Mouse (Mus musculus) embryonic facial prominence, embryonic 14.5 days (tissue): ENCODE measurements around the gene Itga9. TPM values are rescaled to one million over a fixed set of nuclear protein-coding genes. Genes with fewer than 3 reads are reported as not detected.

ENCODE experiments used
- ATAC-seq: fragments of 200-750 bp; cut with Nextera tagmentation; 2 replicates; pipeline ENCODE4 v1.8.0; 2017; ENCODE audit warnings: low read depth, moderate number of reproducible peaks, moderate TSS enrichment
- DNase-seq: peaks from one replicate; pipeline ENCODE4 v3.0.0-alpha.2; 2015; ENCODE audit warnings: low spot score
- H3K27ac ChIP-seq: fragments of 300-500 bp; sonication (generic); replicated peaks from 2 replicates; pipeline ENCODE4 v1.5.1; 2014; ENCODE audit warnings: low read depth, mild to moderate bottlenecking, low read length, moderate library complexity
- H3K27me3 ChIP-seq: fragments of 300-500 bp; sonication (generic); replicated peaks from 2 replicates; pipeline ENCODE4 v1.6.1; 2014; ENCODE audit warnings: low read length; ENCODE audit not compliant: control insufficient read depth, insufficient read depth
- H3K36me3 ChIP-seq: fragments of 300-500 bp; sonication (generic); 2 replicates; pipeline ENCODE4 v1.6.1; 2014; ENCODE audit warnings: low read length, mixed read lengths; ENCODE audit not compliant: control insufficient read depth, insufficient read depth
- H3K4me1 ChIP-seq: fragments of 300-500 bp; sonication (generic); 2 replicates; pipeline ENCODE4 v1.6.1; 2014; ENCODE audit warnings: antibody characterized with exemption, low read length; ENCODE audit not compliant: control insufficient read depth, insufficient read depth
- H3K4me2 ChIP-seq: fragments of 300-500 bp; sonication (generic); 2 replicates; pipeline ENCODE4 v1.6.1; 2014; ENCODE audit warnings: low read depth, mild to moderate bottlenecking, low read length, moderate library complexity, mixed read lengths
- H3K4me3 ChIP-seq: fragments of 300-500 bp; sonication (generic); 2 replicates; pipeline ENCODE4 v1.5.1; 2014; ENCODE audit warnings: low read depth, mild to moderate bottlenecking, low read length
- H3K9ac ChIP-seq: fragments of 300-500 bp; sonication (generic); 2 replicates; pipeline ENCODE4 v1.6.1; 2014; ENCODE audit warnings: low read depth, mild to moderate bottlenecking, low read length, moderate library complexity, mixed read lengths
- H3K9me3 ChIP-seq: fragments of 300-500 bp; sonication (generic); 2 replicates; pipeline ENCODE4 v1.6.1; 2016; ENCODE audit warnings: low read length; ENCODE audit not compliant: control insufficient read depth
- WGBS: fragments of 180-500 bp; shearing (Covaris S2); extraction: QIAGEN DNeasy Blood & Tissue Kit; methylation state at CpG from one replicate; pipeline ENCODE4 v1.1.7; 2014; 5-methylcytosine and 5-hydroxymethylcytosine counted together
- polyA plus RNA-seq: library from polyadenylated mRNA; unstranded; fragments of >200 nt; fragmentation: Nextera tagmentation; extraction: Ambion mirVana; gene quantifications from 2 replicates; pipeline ENCODE4 v1.2.1, GENCODE M21; 2014

Gene Itga9
- polyA plus RNA-seq, 1 experiment from 2014 or later, result 13.7 TPM

DNA sequence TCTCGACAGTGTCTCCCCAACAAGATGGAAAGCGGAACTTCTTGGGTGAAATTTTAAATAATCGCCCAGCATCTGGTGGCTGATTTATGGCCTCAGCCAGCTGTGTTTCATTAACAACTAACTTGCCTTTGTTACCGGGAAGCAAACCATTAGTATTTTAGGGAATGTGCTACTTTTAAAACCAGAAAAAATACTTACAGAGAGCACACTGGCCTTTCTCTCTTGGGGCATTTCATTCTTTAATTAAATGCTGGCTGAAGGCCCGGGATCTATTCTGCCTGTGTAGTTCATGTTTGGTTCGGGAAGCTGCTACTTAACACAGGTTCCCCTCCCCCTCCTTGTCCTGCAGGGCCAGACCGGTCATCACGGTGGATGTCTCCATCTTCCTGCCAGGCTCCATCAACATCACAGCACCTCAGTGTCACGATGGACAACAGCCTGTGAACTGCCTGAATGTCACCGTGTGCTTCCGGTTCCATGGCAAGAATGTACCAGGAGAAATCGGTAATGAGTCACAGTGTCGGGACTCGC is 82.5 kb downstream of the Itga9 start:
- no peaks in the 10 kb centered on the region for H3K27me3 ChIP-seq
- H3K9me3 ChIP-seq, result no peaks in the 10 kb centered on the region
- ATAC-seq, result no peak
- H3K4me1 ChIP-seq, result peaks cover 38% of the 10 kb centered on the region
- H3K9ac ChIP-seq, result 0 out of 2 replicates have a peak overlapping the region, but pooled peaks have one; percentile 14
- DNase-seq, result peak; percentile 71
- 35% methylated on average over 14 of the region's 14 CpGs for WGBS
- H3K36me3 ChIP-seq, result 0 out of 2 replicates have a peak, but pooled peaks cover 9% of the 10 kb centered on the region
- no peak overlapping the region; the same call in 1 of the 2 replicates for H3K27ac ChIP-seq
- H3K4me2 ChIP-seq, result no peak overlapping the region
- no peak overlapping the region for H3K4me3 ChIP-seq

DNA sequence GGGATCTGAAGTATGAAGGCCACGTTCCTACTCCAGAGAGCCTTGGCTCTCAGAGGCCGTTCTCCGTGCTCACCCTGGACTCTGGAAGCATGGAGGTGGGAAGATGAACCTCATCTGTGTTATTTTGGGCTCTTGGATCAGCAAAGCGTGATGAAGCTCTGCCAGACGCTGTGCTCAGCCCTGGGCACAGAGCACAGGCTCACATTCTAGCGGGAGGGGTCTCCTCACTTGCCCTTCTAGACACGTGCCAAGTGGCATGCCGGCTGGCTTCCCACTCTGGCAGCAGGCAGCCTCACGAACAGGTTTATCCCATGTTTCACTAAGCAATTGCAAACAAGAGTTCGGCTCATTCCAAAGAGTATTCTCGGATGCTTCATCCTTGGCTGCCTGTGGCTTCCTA is 86.8 kb downstream of the Itga9 start:
- no peaks in the 10 kb centered on the region for H3K27me3 ChIP-seq
- peaks cover 11% of the 10 kb centered on the region; the same call in 1 of the 2 replicates for H3K36me3 ChIP-seq
- DNase-seq, result peak; percentile 73
- H3K9ac ChIP-seq, result no peak overlapping the region
- peak overlapping the region; percentile 6; the same call in 1 of the 2 replicates for H3K27ac ChIP-seq
- H3K4me1 ChIP-seq, result peaks cover 40% of the 10 kb centered on the region
- H3K9me3 ChIP-seq, result no peaks in the 10 kb centered on the region
- H3K4me3 ChIP-seq, result no peak overlapping the region
- ATAC-seq, result no peak
- 65% methylated on average over 11 of the region's 11 CpGs for WGBS
- H3K4me2 ChIP-seq, result no peak overlapping the region

DNA sequence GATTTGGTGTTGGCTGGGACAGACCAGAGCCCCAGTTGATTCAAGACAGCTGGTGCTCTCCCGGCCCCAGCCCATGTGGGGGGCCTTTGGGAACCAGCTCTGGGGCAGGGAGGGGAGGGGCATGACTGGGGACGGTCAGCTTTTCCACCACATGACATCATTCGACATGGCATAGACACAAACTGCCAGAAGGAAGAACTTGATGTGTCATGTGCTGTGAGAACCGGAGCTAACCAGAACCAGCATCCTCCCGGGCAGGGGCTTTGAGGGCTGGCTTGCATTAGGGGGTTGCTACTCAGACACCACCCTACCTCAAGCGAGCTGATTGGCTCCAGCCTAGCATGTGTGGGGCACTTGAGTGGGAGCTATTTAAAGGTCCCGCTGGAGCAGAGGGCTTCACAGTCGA is 87.9 kb downstream of the Itga9 start:
- Histone ChIP-seq H3K4me3 (no peak overlapping the region), H3K4me1 (peaks cover 29% of the 10 kb centered on the region), H3K36me3 (peaks cover 16% of the 10 kb centered on the region; the same call in 1 of the 2 replicates), H3K27ac (peak overlapping the region; percentile 61), H3K27me3 (no peaks in the 10 kb centered on the region), H3K4me2 (no peak overlapping the region), H3K9me3 (no peaks in the 10 kb centered on the region), H3K9ac (no peak overlapping the region)
- 19% methylated on average over 8 of the region's 8 CpGs for WGBS
- DNase-seq (peak; percentile 93), ATAC-seq (peak; percentile 93)

DNA sequence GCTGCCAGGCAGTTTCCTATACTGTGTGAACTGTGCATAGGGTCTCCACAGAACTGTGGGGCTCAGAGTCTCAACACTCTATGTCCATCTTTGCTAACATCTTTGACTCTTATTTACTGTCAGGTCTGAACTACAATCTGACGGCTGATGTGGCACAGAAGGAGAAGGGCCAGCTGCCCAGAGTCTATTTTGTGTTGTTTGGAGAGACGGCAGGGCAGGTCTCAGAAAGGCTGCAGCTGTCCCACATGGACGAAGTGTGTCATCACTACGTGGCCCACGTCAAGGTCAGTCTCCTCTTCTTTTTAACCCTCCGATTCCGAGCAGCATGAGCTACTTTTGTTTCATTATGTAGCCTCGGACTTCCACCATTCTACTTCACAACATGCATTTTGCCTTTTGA is 91.7 kb downstream of the Itga9 start:
- ATAC-seq (no peak), DNase-seq (no peak)
- Histone ChIP-seq H3K9me3 (no peaks in the 10 kb centered on the region), H3K27ac (no peak overlapping the region), H3K27me3 (no peaks in the 10 kb centered on the region), H3K9ac (no peak overlapping the region), H3K4me3 (no peak overlapping the region), H3K36me3 (peaks cover 7% of the 10 kb centered on the region; the same call in 1 of the 2 replicates), H3K4me2 (no peak overlapping the region), H3K4me1 (peaks cover 36% of the 10 kb centered on the region)
- 84% methylated on average over 8 of the region's 8 CpGs for WGBS

DNA sequence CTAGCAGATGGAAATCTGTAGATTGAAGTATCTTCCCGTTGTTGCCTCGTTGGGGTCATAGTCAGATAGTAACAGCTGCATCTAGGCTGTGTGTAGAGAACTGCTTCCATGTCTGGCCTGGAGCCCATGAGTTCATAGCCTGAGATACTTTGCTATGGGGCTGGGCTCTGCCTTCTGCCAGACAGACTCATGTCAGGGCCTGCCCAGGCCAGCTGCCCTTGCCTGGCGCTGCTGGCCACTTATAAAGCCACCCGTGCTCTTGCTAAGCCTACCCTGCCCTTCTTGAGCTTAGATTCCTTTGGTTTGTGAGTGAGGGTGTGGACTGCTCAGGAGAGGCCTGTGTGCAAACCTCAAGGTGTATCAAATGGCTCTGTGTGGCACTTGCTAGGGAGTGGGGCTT is 93.2 kb downstream of the Itga9 start:
- ATAC-seq (peak; percentile 60), DNase-seq (peak; percentile 67)
- Histone ChIP-seq H3K27me3 (no peaks in the 10 kb centered on the region), H3K4me2 (no peak overlapping the region), H3K4me3 (no peak overlapping the region), H3K9ac (no peak overlapping the region), H3K9me3 (no peaks in the 10 kb centered on the region), H3K4me1 (peaks cover 21% of the 10 kb centered on the region), H3K36me3 (peaks cover 7% of the 10 kb centered on the region; the same call in 1 of the 2 replicates), H3K27ac (no peak overlapping the region)
- WGBS, result 70% methylated on average over 4 of the region's 4 CpGs

DNA sequence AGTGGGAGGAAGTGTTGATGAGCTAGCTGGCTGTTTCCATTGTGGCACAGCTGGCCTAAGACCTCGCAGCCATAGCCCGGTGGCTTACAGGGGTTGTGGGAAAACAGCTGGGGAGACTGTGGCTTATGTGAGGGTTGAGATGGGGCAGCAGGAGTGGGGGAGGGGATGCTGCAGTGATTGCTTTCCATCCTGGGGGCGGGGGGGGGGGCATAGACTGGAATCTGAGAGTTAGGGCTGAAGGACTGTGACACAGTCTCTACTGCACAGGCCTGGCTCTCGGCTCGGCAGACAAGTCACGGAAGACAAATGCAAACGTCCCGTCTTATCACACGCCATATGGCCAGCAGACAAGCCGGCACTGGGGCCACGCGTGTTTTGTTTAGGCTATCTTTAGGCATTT is 94.4 kb downstream of the Itga9 start:
- Histone ChIP-seq H3K36me3 (peaks cover 7% of the 10 kb centered on the region; the same call in 1 of the 2 replicates), H3K27ac (peak overlapping the region; percentile 21; the same call in 1 of the 2 replicates), H3K4me3 (no peak overlapping the region), H3K9me3 (no peaks in the 10 kb centered on the region), H3K4me2 (no peak overlapping the region), H3K9ac (0 out of 2 replicates have a peak overlapping the region, but pooled peaks have one; percentile 16), H3K27me3 (no peaks in the 10 kb centered on the region), H3K4me1 (peaks cover 18% of the 10 kb centered on the region)
- ATAC-seq, result 0 out of 2 replicates have a peak, but pooled peaks have one; percentile 34
- 39% methylated on average over 11 of the region's 12 CpGs for WGBS
- DNase-seq, result peak; percentile 60

DNA sequence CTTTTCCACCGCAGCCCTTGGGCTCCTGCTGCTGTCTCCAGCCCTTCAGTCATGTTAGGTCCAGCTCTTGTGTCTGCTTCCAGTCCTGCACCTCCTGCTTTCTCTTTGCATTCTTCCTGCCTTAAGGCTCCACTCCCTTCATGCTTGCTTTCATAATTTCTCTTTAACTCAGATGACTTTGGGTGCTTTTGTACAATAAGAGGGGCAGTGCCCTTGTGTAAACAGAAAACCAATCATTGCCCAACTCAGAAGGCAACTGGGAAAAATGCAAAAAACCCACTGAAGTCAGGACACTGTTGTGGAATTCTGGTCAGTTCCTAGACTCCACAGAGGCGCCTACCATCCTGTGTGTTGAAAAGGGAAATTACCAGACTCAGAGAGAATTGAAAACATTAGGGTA is 95.3 kb downstream of the Itga9 start:
- H3K27ac ChIP-seq, result no peak overlapping the region
- no peak overlapping the region for H3K4me3 ChIP-seq
- H3K9ac ChIP-seq, result no peak overlapping the region
- no peaks in the 10 kb centered on the region for H3K27me3 ChIP-seq
- WGBS, result 74% methylated on average over 2 of the region's 2 CpGs
- H3K36me3 ChIP-seq, result peaks cover 7% of the 10 kb centered on the region; the same call in 1 of the 2 replicates
- no peak for DNase-seq
- peaks cover 25% of the 10 kb centered on the region for H3K4me1 ChIP-seq
- H3K4me2 ChIP-seq, result no peak overlapping the region
- ATAC-seq, result no peak
- no peaks in the 10 kb centered on the region for H3K9me3 ChIP-seq

DNA sequence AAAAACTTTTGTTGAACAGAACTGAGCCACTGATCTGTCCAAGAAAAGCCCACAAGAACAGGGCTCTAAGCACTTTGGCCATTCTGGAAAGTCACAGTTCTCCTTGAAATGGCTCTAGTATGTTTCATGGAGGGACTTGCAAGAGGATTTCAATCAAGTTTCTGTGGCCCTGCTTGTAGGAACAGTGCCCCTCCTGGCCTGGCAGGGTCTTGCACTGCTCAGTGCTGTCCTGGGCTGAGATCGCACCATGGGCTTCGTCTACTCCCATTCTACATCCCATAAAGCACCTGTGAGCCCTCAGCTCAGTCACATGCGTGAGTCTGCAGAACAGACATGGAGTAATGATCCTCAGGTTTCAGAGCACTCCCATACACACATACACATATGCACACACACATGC is 96.7 kb downstream of the Itga9 start:
- Histone ChIP-seq H3K4me3 (no peak overlapping the region), H3K27me3 (no peaks in the 10 kb centered on the region), H3K27ac (no peak overlapping the region), H3K4me2 (no peak overlapping the region), H3K36me3 (peaks cover 10% of the 10 kb centered on the region), H3K4me1 (peaks cover 25% of the 10 kb centered on the region), H3K9me3 (peaks cover 2% of the 10 kb centered on the region; the same call in 1 of the 2 replicates), H3K9ac (no peak overlapping the region)
- DNase-seq (no peak), ATAC-seq (no peak)
- 96% methylated on average over 3 of the region's 3 CpGs for WGBS
